Mouse (Mus musculus): ENCODE data around the gene Gm8906.
"Not testable (repeated sequence)": the region's sequence is repeated elsewhere in the genome, so short reads cannot be mapped to it uniquely, and the experiment has no call there.

Gm8906 gene

DNA sequence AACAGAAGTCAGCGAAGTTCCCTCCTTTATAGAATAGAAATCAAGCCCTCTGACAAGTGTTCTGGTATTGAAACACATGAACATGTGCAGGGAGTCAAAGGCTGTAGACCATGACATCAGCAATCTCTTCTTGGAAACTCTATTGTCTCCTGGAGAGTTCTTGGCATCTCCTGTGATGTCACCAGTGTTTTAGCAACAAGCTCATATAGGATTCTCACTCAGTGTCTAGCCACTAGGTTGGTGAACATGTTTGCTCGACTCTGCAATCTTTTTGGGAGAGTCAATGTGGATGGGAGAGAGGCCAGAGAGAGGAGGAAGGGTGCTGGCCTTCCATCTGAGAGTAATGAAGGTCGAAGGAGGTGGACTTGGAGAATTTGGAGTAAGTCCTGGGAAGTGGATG lies at the start of gene Gm8906:
TSS of gene Gm8906 (plus strand) at position 301 of the 400 bp plus-strand sequence.
- not testable (repeated sequence) for H3K27me3 ChIP-seq (ENCODE audit: control insufficient read depth, insufficient read depth, low read length, poor library complexity, severe bottlenecking); H3K36me3 ChIP-seq (ENCODE audit: control insufficient read depth, insufficient read depth, low read length, poor library complexity, severe bottlenecking)

More for the DNA sequence above, at the start of gene Gm8906:
- not testable (repeated sequence) for DNase-seq (ENCODE audit: low read depth, low spot score)

Measured in splenic B cell, adult 2 months (primary cell).